Mouse (Mus musculus): ENCODE results near the gene Tmem274. TPM values are rescaled to one million over a fixed set of nuclear protein-coding genes. Genes with fewer than 3 reads are reported as not detected.
A peak's percentile ranks its signal among the peaks of the same experiment; 100 is the strongest.
"Not testable (repeated sequence)": the region's sequence is repeated elsewhere in the genome, so short reads cannot be mapped to it uniquely, and the experiment has no call there.

Gene Tmem274
- polyA plus RNA-seq, 1 experiment = not detected

GRCm38 (mm10) chr4:149445868-149446267 lies 31.3 kb upstream of the Tmem274 start:
- TF ChIP-seq CTCF (conservative IDR thresholded peaks at IDR 0.05; ENCODE audit: insufficient read depth, insufficient read length, low read depth, low read length) (no peak), POLR2A (IDR thresholded peaks at IDR 0.05; ENCODE audit: low read depth, low read length) (no peak)
- Histone ChIP-seq H3K27me3 (replicated peaks; ENCODE audit: control insufficient read depth, insufficient read depth, low read length) (no peaks in the 10 kb centered on the region), H3K4me3 (ENCODE audit: insufficient read depth, low read depth, low read length) (no peak overlapping the region), H3K36me3 (ENCODE audit: control insufficient read depth, insufficient read depth, low read length) (no peaks in the 10 kb centered on the region), H3K27ac (ENCODE audit: insufficient read depth, low read depth, low read length) (no peak overlapping the region), H3K4me1 (ENCODE audit: control insufficient read depth, insufficient read depth, low read length) (0 out of 2 replicates have a peak, but pooled peaks cover 3% of the 10 kb centered on the region)
- 18% methylated on average over 11 of the region's 11 CpGs for WGBS
- DNase-seq = peak; percentile 30

GRCm38 (mm10) chr4:149446309-149446708 lies 30.9 kb upstream of the Tmem274 start:
- no peaks in the 10 kb centered on the region for H3K27me3 ChIP-seq (replicated peaks; ENCODE audit: control insufficient read depth, insufficient read depth, low read length)
- H3K4me3 ChIP-seq (ENCODE audit: insufficient read depth, low read depth, low read length) = no peak overlapping the region
- 82% methylated on average over 1 of the region's 1 CpGs for WGBS
- 0 out of 2 replicates have a peak, but pooled peaks cover 3% of the 10 kb centered on the region for H3K4me1 ChIP-seq (ENCODE audit: control insufficient read depth, insufficient read depth, low read length)
- DNase-seq = no peak
- TF ChIP-seq POLR2A (IDR thresholded peaks at IDR 0.05; ENCODE audit: low read depth, low read length) (no peak), CTCF (conservative IDR thresholded peaks at IDR 0.05; ENCODE audit: insufficient read depth, insufficient read length, low read depth, low read length) (no peak)
- H3K27ac ChIP-seq (ENCODE audit: insufficient read depth, low read depth, low read length) = no peak overlapping the region
- H3K36me3 ChIP-seq (ENCODE audit: control insufficient read depth, insufficient read depth, low read length) = no peaks in the 10 kb centered on the region

GRCm38 (mm10) chr4:149450636-149451035 lies 26.5 kb upstream of the Tmem274 start:
- WGBS = 88% methylated on average over 3 of the region's 3 CpGs
- TF ChIP-seq POLR2A (IDR thresholded peaks at IDR 0.05; ENCODE audit: low read depth, low read length) (no peak), CTCF (conservative IDR thresholded peaks at IDR 0.05; ENCODE audit: insufficient read depth, insufficient read length, low read depth, low read length) (no peak)
- DNase-seq = no peak
- H3K36me3 ChIP-seq (ENCODE audit: control insufficient read depth, insufficient read depth, low read length) = no peaks in the 10 kb centered on the region
- H3K27me3 ChIP-seq (replicated peaks; ENCODE audit: control insufficient read depth, insufficient read depth, low read length) = no peaks in the 10 kb centered on the region
- H3K4me3 ChIP-seq (ENCODE audit: insufficient read depth, low read depth, low read length) = no peak overlapping the region
- H3K4me1 ChIP-seq (ENCODE audit: control insufficient read depth, insufficient read depth, low read length) = 0 out of 2 replicates have a peak, but pooled peaks cover 3% of the 10 kb centered on the region
- H3K27ac ChIP-seq (ENCODE audit: insufficient read depth, low read depth, low read length) = no peak overlapping the region

GRCm38 (mm10) chr4:149453656-149454055 lies 23.5 kb upstream of the Tmem274 start:
- Histone ChIP-seq H3K4me1 (ENCODE audit: control insufficient read depth, insufficient read depth, low read length) (no peaks in the 10 kb centered on the region), H3K27ac (ENCODE audit: insufficient read depth, low read depth, low read length) (no peak overlapping the region), H3K27me3 (replicated peaks; ENCODE audit: control insufficient read depth, insufficient read depth, low read length) (no peaks in the 10 kb centered on the region), H3K36me3 (ENCODE audit: control insufficient read depth, insufficient read depth, low read length) (no peaks in the 10 kb centered on the region), H3K4me3 (ENCODE audit: insufficient read depth, low read depth, low read length) (no peak overlapping the region)
- TF ChIP-seq CTCF (conservative IDR thresholded peaks at IDR 0.05; ENCODE audit: insufficient read depth, insufficient read length, low read depth, low read length) (peak; percentile 60), POLR2A (IDR thresholded peaks at IDR 0.05; ENCODE audit: low read depth, low read length) (no peak)
- WGBS = 84% methylated on average over 4 of the region's 4 CpGs
- peak; percentile 54 for DNase-seq

GRCm38 (mm10) chr4:149454263-149454662 lies 22.9 kb upstream of the Tmem274 start:
- no peak overlapping the region for H3K27ac ChIP-seq (ENCODE audit: insufficient read depth, low read depth, low read length)
- H3K36me3 ChIP-seq (ENCODE audit: control insufficient read depth, insufficient read depth, low read length) = no peaks in the 10 kb centered on the region
- DNase-seq = peak; percentile 38
- TF ChIP-seq POLR2A (IDR thresholded peaks at IDR 0.05; ENCODE audit: low read depth, low read length) = no peak
- no peak for TF ChIP-seq CTCF (conservative IDR thresholded peaks at IDR 0.05; ENCODE audit: insufficient read depth, insufficient read length, low read depth, low read length)
- H3K4me1 ChIP-seq (ENCODE audit: control insufficient read depth, insufficient read depth, low read length) = no peaks in the 10 kb centered on the region
- H3K4me3 ChIP-seq (ENCODE audit: insufficient read depth, low read depth, low read length) = no peak overlapping the region
- no peaks in the 10 kb centered on the region for H3K27me3 ChIP-seq (replicated peaks; ENCODE audit: control insufficient read depth, insufficient read depth, low read length)
- 77% methylated on average over 17 of the region's 17 CpGs for WGBS

- peak; percentile 56 for DNase-seq
- Histone ChIP-seq H3K27ac (ENCODE audit: insufficient read depth, low read depth, low read length) (no peak within 1 kb of the TSS), H3K4me3 (ENCODE audit: insufficient read depth, low read depth, low read length) (no peak within 1 kb of the TSS), H3K36me3 (ENCODE audit: control insufficient read depth, insufficient read depth, low read length) (no peaks in the 10 kb centered on the region), H3K27me3 (replicated peaks; ENCODE audit: control insufficient read depth, insufficient read depth, low read length) (no peaks in the 10 kb centered on the region), H3K4me1 (ENCODE audit: control insufficient read depth, insufficient read depth, low read length) (no peaks in the 10 kb centered on the region)
- TF ChIP-seq CTCF (conservative IDR thresholded peaks at IDR 0.05; ENCODE audit: insufficient read depth, insufficient read length, low read depth, low read length) (no peak), POLR2A (IDR thresholded peaks at IDR 0.05; ENCODE audit: low read depth, low read length) (no peak)
- WGBS = 50% methylated on average over 8 of the region's 8 CpGs
Measured at GRCm38 (mm10) chr4:149454879-149455278, 22.3 kb upstream of the Tmem274 start, which contains the start of gene Rbp7. Gene Rbp7 (minus strand): TSS chr4:149454978.

- WGBS = 88% methylated on average over 27 of the region's 27 CpGs
- not testable (repeated sequence) for H3K4me3 ChIP-seq (ENCODE audit: insufficient read depth, low read depth, low read length); H3K27ac ChIP-seq (ENCODE audit: insufficient read depth, low read depth, low read length)
Measured at GRCm38 (mm10) chr4:149457163-149457562, 20.0 kb upstream of the Tmem274 start.

More at GRCm38 (mm10) chr4:149457163-149457562, 20.0 kb upstream of the Tmem274 start:
- not testable (repeated sequence) for H3K36me3 ChIP-seq (ENCODE audit: control insufficient read depth, insufficient read depth, low read length); H3K27me3 ChIP-seq (replicated peaks; ENCODE audit: control insufficient read depth, insufficient read depth, low read length); H3K4me1 ChIP-seq (ENCODE audit: control insufficient read depth, insufficient read depth, low read length); DNase-seq

Data from kidney, adult 2 months (tissue).